Mouse (Mus musculus) ES-Bruce4 (cell line): ENCODE data around the gene Gsap.

Experiments
- CTCF ChIP-seq: IDR thresholded peaks from one replicate; pipeline ENCODE4 v1.8.1; 2011; ENCODE audit warnings: low read depth, low read length
- EP300 ChIP-seq: IDR thresholded peaks from 2 replicates; pipeline ENCODE4 v1.6.1; 2011; ENCODE audit warnings: low read depth, low read length; ENCODE audit not compliant: insufficient read depth
- POLR2A ChIP-seq: IDR thresholded peaks from one replicate; pipeline ENCODE4 v1.8.1; 2011; ENCODE audit warnings: low read length; ENCODE audit not compliant: insufficient read depth

GRCm38 (mm10) chr5:21263202-21264055, 77.4 kb downstream of the Gsap start:
- no peak for TF ChIP-seq POLR2A
- TF ChIP-seq CTCF: no peak
- TF ChIP-seq EP300: no peak
